Mouse (Mus musculus) heart, postnatal 0 days (tissue): ENCODE results near the gene Fam98b.

Experiments used
- CTCF ChIP-seq: IDR thresholded peaks from 2 replicates; pipeline ENCODE4 v1.5.1; 2016; ENCODE audit warnings: antibody characterized with exemption, control low read depth, low read depth
- EP300 ChIP-seq: IDR thresholded peaks from 2 replicates; pipeline ENCODE4 v1.6.1; 2016; ENCODE audit warnings: antibody characterized with exemption, low read depth

GRCm38 (mm10) chr2:117311349-117311748 lies 61.8 kb downstream of the Fam98b start:
- TF ChIP-seq EP300: no peak
- no peak for TF ChIP-seq CTCF
